Mouse (Mus musculus): ENCODE measurements around the gene Pknox2. TPM values are rescaled to one million over a fixed set of nuclear protein-coding genes. Genes with fewer than 3 reads are reported as not detected.
A peak's percentile ranks its signal among the peaks of the same experiment; 100 is the strongest.

The Pknox2 gene
- polyA plus RNA-seq, 1 experiment from 2014 or later: 34.3 TPM

- Histone ChIP-seq H3K4me3 (ENCODE audit: low read depth, low read length) (no peak overlapping the region), H3K27me3 (ENCODE audit: control insufficient read depth, insufficient read depth, low read depth, low read length) (no peaks in the 10 kb centered on the region), H3K36me3 (ENCODE audit: control insufficient read depth, insufficient read depth, low read length) (peaks cover 38% of the 10 kb centered on the region), H3K27ac (ENCODE audit: low read length) (no peak overlapping the region), H3K4me2 (ENCODE audit: low read length) (no peak overlapping the region), H3K9me3 (replicated peaks; ENCODE audit: control insufficient read depth, low read length, poor library complexity, severe bottlenecking) (no peaks in the 10 kb centered on the region), H3K4me1 (ENCODE audit: control insufficient read depth, insufficient read depth, low read length) (no peaks in the 10 kb centered on the region), H3K9ac (ENCODE audit: low read depth, low read length) (no peak overlapping the region)
- no peak for ATAC-seq
- WGBS: 95% methylated on average over 2 of the region's 2 CpGs
Measured at GRCm38 (mm10) chr9:36852175-36852574, 295.0 kb downstream of the Pknox2 start.

DNA sequence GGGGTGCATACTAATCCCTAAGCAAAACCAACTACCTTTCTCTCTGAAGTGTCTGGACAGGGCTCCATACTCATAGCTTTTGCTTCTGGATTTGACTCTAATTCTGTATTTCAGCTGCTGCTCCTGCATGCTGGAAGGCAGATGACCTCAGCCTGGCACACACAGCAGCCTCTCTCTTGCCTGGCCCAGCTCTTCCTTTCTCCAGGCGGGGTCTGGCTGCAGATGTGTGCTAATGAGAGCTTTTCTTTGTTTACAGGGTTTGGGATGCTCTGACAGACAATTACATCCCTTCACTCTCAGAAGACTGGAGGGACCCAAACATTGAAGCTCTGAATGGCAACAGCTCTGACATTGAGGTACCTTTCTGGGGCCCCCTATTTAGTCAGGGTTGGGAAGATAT lies 297.1 kb downstream of the Pknox2 start:
- Histone ChIP-seq H3K27ac (ENCODE audit: low read length) (no peak overlapping the region), H3K36me3 (ENCODE audit: control insufficient read depth, insufficient read depth, low read length) (peaks cover 43% of the 10 kb centered on the region), H3K9ac (ENCODE audit: low read depth, low read length) (no peak overlapping the region), H3K4me2 (ENCODE audit: low read length) (no peak overlapping the region), H3K27me3 (ENCODE audit: control insufficient read depth, insufficient read depth, low read depth, low read length) (no peaks in the 10 kb centered on the region), H3K4me3 (ENCODE audit: low read depth, low read length) (no peak overlapping the region), H3K4me1 (ENCODE audit: control insufficient read depth, insufficient read depth, low read length) (no peaks in the 10 kb centered on the region), H3K9me3 (replicated peaks; ENCODE audit: control insufficient read depth, low read length, poor library complexity, severe bottlenecking) (no peaks in the 10 kb centered on the region)
- ATAC-seq: 0 out of 2 replicates have a peak, but pooled peaks have one; percentile 36
- WGBS: 40% methylated on average over 1 of the region's 1 CpGs

DNA sequence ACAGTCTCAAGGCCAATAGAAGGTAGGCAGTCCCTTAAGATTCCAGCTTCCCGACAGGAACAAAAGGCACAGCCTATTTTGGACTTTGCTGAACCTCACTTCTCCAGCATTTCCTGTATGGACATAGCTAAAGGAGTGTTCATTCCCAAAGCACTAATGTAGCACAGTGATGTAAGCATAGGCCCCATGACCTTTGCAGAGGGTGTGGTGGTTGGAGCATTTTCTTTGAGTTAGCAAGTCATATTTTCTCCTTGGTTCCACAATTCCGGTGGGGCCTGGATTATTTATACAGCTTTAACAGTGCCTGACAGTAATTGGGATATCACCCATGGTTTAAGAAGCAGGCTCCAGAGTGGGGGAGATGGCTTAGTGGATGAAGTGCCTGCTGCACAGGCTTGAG lies 298.5 kb downstream of the Pknox2 start:
- ATAC-seq: no peak
- Histone ChIP-seq H3K4me2 (ENCODE audit: low read length) (no peak overlapping the region), H3K4me1 (ENCODE audit: control insufficient read depth, insufficient read depth, low read length) (no peaks in the 10 kb centered on the region), H3K9ac (ENCODE audit: low read depth, low read length) (no peak overlapping the region), H3K36me3 (ENCODE audit: control insufficient read depth, insufficient read depth, low read length) (peaks cover 54% of the 10 kb centered on the region), H3K27ac (ENCODE audit: low read length) (no peak overlapping the region), H3K27me3 (ENCODE audit: control insufficient read depth, insufficient read depth, low read depth, low read length) (no peaks in the 10 kb centered on the region), H3K4me3 (ENCODE audit: low read depth, low read length) (no peak overlapping the region), H3K9me3 (replicated peaks; ENCODE audit: control insufficient read depth, low read length, poor library complexity, severe bottlenecking) (no peaks in the 10 kb centered on the region)
- 87% methylated on average over 2 of the region's 2 CpGs for WGBS

DNA sequence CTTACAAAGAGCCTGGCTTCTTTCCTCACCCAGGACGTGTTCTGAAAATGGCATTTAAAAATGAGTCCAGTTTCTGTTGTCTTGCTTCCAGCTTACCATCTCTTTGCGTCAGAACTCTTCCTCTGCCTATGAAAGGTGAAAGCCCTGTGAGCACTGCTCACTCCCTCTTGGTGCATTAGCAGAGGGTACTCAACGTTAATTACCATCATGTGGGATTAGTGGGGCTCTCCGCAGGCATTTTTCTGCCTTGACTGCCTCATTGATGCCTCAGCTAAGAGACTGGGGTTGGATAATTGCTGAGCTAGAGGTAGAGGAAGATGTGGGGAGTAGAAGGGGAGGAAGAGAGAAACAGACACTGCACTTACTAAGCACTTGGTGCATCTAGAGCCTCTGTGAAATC lies 300.9 kb downstream of the Pknox2 start:
- no peak for ATAC-seq

More for the DNA sequence above, 300.9 kb downstream of the Pknox2 start:
- no peaks in the 10 kb centered on the region for H3K4me1 ChIP-seq (ENCODE audit: control insufficient read depth, insufficient read depth, low read length)
- H3K36me3 ChIP-seq (ENCODE audit: control insufficient read depth, insufficient read depth, low read length): peaks cover 48% of the 10 kb centered on the region
- no peak overlapping the region for H3K27ac ChIP-seq (ENCODE audit: low read length)
- H3K9me3 ChIP-seq (replicated peaks; ENCODE audit: control insufficient read depth, low read length, poor library complexity, severe bottlenecking): no peaks in the 10 kb centered on the region
- WGBS: 31% methylated on average over 4 of the region's 4 CpGs
- no peaks in the 10 kb centered on the region for H3K27me3 ChIP-seq (ENCODE audit: control insufficient read depth, insufficient read depth, low read depth, low read length)
- H3K9ac ChIP-seq (ENCODE audit: low read depth, low read length): no peak overlapping the region
- H3K4me3 ChIP-seq (ENCODE audit: low read depth, low read length): no peak overlapping the region
- no peak overlapping the region for H3K4me2 ChIP-seq (ENCODE audit: low read length)

Other genes starting within 250 kb of the Pknox2 start
- gene Tmem218, start 60.8 kb upstream of the Pknox2 start, polyA plus RNA-seq (2015; fragmentation: Nextera tagmentation; extraction: Ambion mirVana): 9.2 and 10.0 TPM in 2 replicates
- gene Slc37a2, start 108.3 kb upstream of the Pknox2 start, polyA plus RNA-seq (2015; fragmentation: Nextera tagmentation; extraction: Ambion mirVana): 0.76 and 1.7 TPM in 2 replicates
- 7.3 and 9.2 TPM in 2 replicates for gene Ccdc15, start 201.0 kb upstream of the Pknox2 start, polyA plus RNA-seq (2015; fragmentation: Nextera tagmentation; extraction: Ambion mirVana)
- 14.2 and 28.3 TPM in 2 replicates for gene Hepacam, start 219.9 kb upstream of the Pknox2 start, polyA plus RNA-seq (2015; fragmentation: Nextera tagmentation; extraction: Ambion mirVana)

All from midbrain, embryonic 16.5 days (tissue).